Mouse (Mus musculus) CH12.LX (cell line): ENCODE results near the gene Ackr1. TPM values are rescaled to one million over a fixed set of nuclear protein-coding genes. Genes with fewer than 3 reads are reported as not detected.

Experiments used
- DNase-seq: peaks from one replicate; pipeline ENCODE4 v3.0.0-alpha.2; 2013; ENCODE audit errors: extremely low read depth
- H3K27ac ChIP-seq: 2 replicates; pipeline ENCODE4 v1.5.1; 2012; ENCODE audit warnings: low read depth, mild to moderate bottlenecking, control low read depth, moderate library complexity; ENCODE audit not compliant: insufficient read depth
- H3K27me3 ChIP-seq: replicated peaks from 2 replicates; pipeline ENCODE3; 2012; ENCODE audit warnings: inconsistent platforms
- H3K36me3 ChIP-seq, 2 experiments: replicated peaks in 1 of 2; 2 replicates each; pipeline versions ENCODE3 to v1.6.1; 2012; ENCODE audit warnings: inconsistent platforms in 1 of 2, low read length in 1 of 2, mild to moderate bottlenecking in 1 of 2, mixed read lengths in 1 of 2, moderate library complexity in 1 of 2; ENCODE audit not compliant: control insufficient read depth in 1 of 2, insufficient read depth in 1 of 2
- H3K4me1 ChIP-seq, 2 experiments: 2 replicates each; pipeline ENCODE4 v1.6.1; 2012; ENCODE audit warnings: inconsistent platforms in 1 of 2, moderate library complexity in 1 of 2; ENCODE audit not compliant: insufficient read depth in 2 of 2, control insufficient read depth in 1 of 2
- H3K4me2 ChIP-seq: 2 replicates; pipeline ENCODE4 v1.6.1; 2012; ENCODE audit warnings: low read depth, mild to moderate bottlenecking, control low read depth; ENCODE audit not compliant: poor library complexity, insufficient read depth, severe bottlenecking
- H3K4me3 ChIP-seq, 3 experiments: fragments of 150-350 bp in 1 of 3; sonication (generic) in 1 of 3; replicated peaks in 1 of 3; 2 replicates each; pipeline versions ENCODE3 to v1.5.1; 2011 to 2012; ENCODE audit warnings: low read depth in 2 of 3, low read length in 2 of 3, mild to moderate bottlenecking in 2 of 3, moderate library complexity in 2 of 3, control low read depth in 1 of 3, improper control_type of control experiment in 1 of 3, inconsistent platforms in 1 of 3, mixed read lengths in 1 of 3; ENCODE audit not compliant: poor library complexity in 1 of 3
- H3K79me2 ChIP-seq: replicated peaks from 2 replicates; pipeline ENCODE4 v1.6.1; 2012; ENCODE audit warnings: mild to moderate bottlenecking, moderate library complexity; ENCODE audit not compliant: control insufficient read depth, poor library complexity, insufficient read depth, severe bottlenecking; ENCODE audit errors: extremely low read depth
- H3K9ac ChIP-seq: 2 replicates; pipeline ENCODE4 v1.6.1; 2012; ENCODE audit warnings: low read depth, mild to moderate bottlenecking, control low read depth, moderate library complexity; ENCODE audit not compliant: insufficient read depth
- H3K9me3 ChIP-seq: replicated peaks from 2 replicates; pipeline ENCODE3; 2012; ENCODE audit warnings: low read length, inconsistent platforms, mixed read lengths
- BHLHE40 ChIP-seq: IDR thresholded peaks from 2 replicates; pipeline ENCODE4 v1.6.1; 2011; ENCODE audit warnings: mild to moderate bottlenecking, low read depth, low read length, improper control_type of control experiment
- CHD1 ChIP-seq: IDR thresholded peaks from 2 replicates; pipeline ENCODE4 v1.6.1; 2012; ENCODE audit warnings: low read depth, low read length, improper control_type of control experiment, inconsistent platforms
- CTCF ChIP-seq, 2 experiments: IDR thresholded peaks in 1 of 2; conservative IDR thresholded peaks in 1 of 2; 2 replicates each; pipeline ENCODE4 v1.5.1; 2011 to 2012; ENCODE audit warnings: low read depth in 2 of 2, low read length in 2 of 2, improper control_type of control experiment in 1 of 2, inconsistent platforms in 1 of 2, mild to moderate bottlenecking in 1 of 2, moderate library complexity in 1 of 2
- E2F4 ChIP-seq: IDR thresholded peaks from 2 replicates; pipeline ENCODE4 v1.6.1; 2011; ENCODE audit warnings: low read depth, low read length, improper control_type of control experiment; ENCODE audit not compliant: insufficient replicate concordance
- IRF4 ChIP-seq: IDR thresholded peaks from 2 replicates; pipeline ENCODE4 v1.6.1; 2014; ENCODE audit warnings: low read depth, mild to moderate bottlenecking, inconsistent platforms, low read length, improper control_type of control experiment
- JUN ChIP-seq: IDR thresholded peaks from 2 replicates; pipeline ENCODE4 v1.6.1; 2011; ENCODE audit warnings: low read depth, mild to moderate bottlenecking, low read length, improper control_type of control experiment, moderate library complexity; ENCODE audit not compliant: insufficient read depth
- JUND ChIP-seq: conservative IDR thresholded peaks from 2 replicates; pipeline ENCODE4 v1.6.1; 2011; ENCODE audit warnings: low read depth, low read length, improper control_type of control experiment
- MAZ ChIP-seq: IDR thresholded peaks from 2 replicates; pipeline ENCODE4 v1.6.1; 2012; ENCODE audit warnings: low read depth, mild to moderate bottlenecking, inconsistent platforms, low read length, improper control_type of control experiment, moderate library complexity
- MEF2A ChIP-seq: IDR thresholded peaks from 2 replicates; pipeline ENCODE4 v1.6.1; 2014; ENCODE audit warnings: low read depth, mild to moderate bottlenecking, inconsistent platforms, low read length, improper control_type of control experiment, borderline replicate concordance
- MXI1 ChIP-seq: IDR thresholded peaks from 2 replicates; pipeline ENCODE4 v1.6.1; 2011; ENCODE audit warnings: mild to moderate bottlenecking, low read depth, low read length, improper control_type of control experiment
- NELFE ChIP-seq: IDR thresholded peaks from 2 replicates; pipeline ENCODE4 v1.6.1; 2011; ENCODE audit warnings: low read depth, low read length, improper control_type of control experiment
- NRF1 ChIP-seq: IDR thresholded peaks from 2 replicates; pipeline ENCODE4 v1.6.1; 2014; ENCODE audit warnings: low read depth, mild to moderate bottlenecking, inconsistent platforms, low read length, improper control_type of control experiment, moderate library complexity
- RAD21 ChIP-seq: IDR thresholded peaks from 2 replicates; pipeline ENCODE4 v1.6.1; 2011; ENCODE audit warnings: low read depth, mild to moderate bottlenecking, low read length, improper control_type of control experiment, moderate library complexity
- ZC3H11A ChIP-seq: IDR thresholded peaks from 2 replicates; pipeline ENCODE4 v1.6.1; 2012; ENCODE audit warnings: low read depth, mild to moderate bottlenecking, inconsistent platforms, low read length, improper control_type of control experiment
- dilution Hi-C: fragments of 300-500 bp; cut with MboI; formaldehyde crosslinking; loops from 2 replicates; pipeline ENCODE4 v1.14.3; 2020; ENCODE audit warnings: low sequenced_read_pairs; ENCODE audit not compliant: extremely low pct_unique_long_range_greater_than_20kb, extremely low pct_ligation_motif_present
- in situ Hi-C: fragments of 300-500 bp; cut with MboI; formaldehyde crosslinking; loops from 3 replicates; pipeline ENCODE4 v1.14.3; 2019; ENCODE audit warnings: low sequenced_read_pairs, low pct_ligation_motif_present, low pct_unique_long_range_greater_than_20kb, mixed read lengths
- polyA plus RNA-seq: library from polyadenylated mRNA; unstranded; fragments of >175 nt; gene quantifications from 2 replicates; pipeline ENCODE4 v1.2.1, GENCODE M21; 2012; ENCODE audit warnings: low read depth; ENCODE audit not compliant: insufficient read length
- total RNA-seq, 2 experiments: library from RNA; depleted of rRNA; stranded (reverse); fragments of 300-350 nt in 1 of 2; fragments of >200 nt in 1 of 2; gene quantifications; 2 replicates each; pipeline ENCODE4 v1.2.3; 2012 to 2014

The Ackr1 gene
- total and polyA plus RNA-seq, 3 experiments, result not detected

GRCm38 (mm10) chr1:173322249-173322627, 11.3 kb downstream of the Ackr1 start:
- no peak for DNase-seq
- Histone ChIP-seq H3K36me3 (no peaks in the 10 kb centered on the region), H3K9me3 (no peaks in the 10 kb centered on the region), H3K4me3 (no peak overlapping the region), H3K27me3 (no peaks in the 10 kb centered on the region), H3K79me2 (no peaks in the 10 kb centered on the region), H3K4me1 (0 out of 4 replicates have a peak, but pooled peaks cover 0 to 3% of the 10 kb centered on the region in 2 experiments), H3K9ac (no peak overlapping the region), H3K4me2 (no peak overlapping the region), H3K27ac (no peak overlapping the region)
- dilution Hi-C loops (no loop called here), in situ Hi-C loops (no loop called here)
- TF ChIP-seq CTCF (conservative IDR thresholded peaks at IDR 0.05 in 1 of 2, IDR thresholded peaks at IDR 0.05 in 1 of 2; ENCODE audit: low read depth in 2 of 2, low read length in 2 of 2) (no peak), ZC3H11A (no peak), NELFE (no peak), CHD1 (no peak)

- in situ Hi-C loops, result no loop called here
- Histone ChIP-seq H3K27me3 (no peaks in the 10 kb centered on the region), H3K36me3 (no peaks in the 10 kb centered on the region), H3K4me2 (no peak overlapping the region), H3K9ac (no peak overlapping the region), H3K9me3 (no peaks in the 10 kb centered on the region), H3K4me1 (0 out of 4 replicates have a peak, but pooled peaks cover 0 to 3% of the 10 kb centered on the region in 2 experiments), H3K79me2 (no peaks in the 10 kb centered on the region), H3K27ac (no peak overlapping the region), H3K4me3 (no peak overlapping the region)
- dilution Hi-C loops, result no loop called here
- TF ChIP-seq ZC3H11A (no peak), IRF4 (no peak), MEF2A (no peak), MXI1 (no peak), RAD21 (no peak), CTCF (conservative IDR thresholded peaks at IDR 0.05 in 1 of 2, IDR thresholded peaks at IDR 0.05 in 1 of 2; ENCODE audit: low read depth in 2 of 2, low read length in 2 of 2) (no peak)
- DNase-seq, result no peak
Observed at GRCm38 (mm10) chr1:173321593-173322248, 11.8 kb downstream of the Ackr1 start.

- DNase-seq, result no peak
- no peak overlapping the region for H3K27ac ChIP-seq
- H3K9me3 ChIP-seq, result no peaks in the 10 kb centered on the region
- no peaks in the 10 kb centered on the region for H3K79me2 ChIP-seq
- H3K4me1 ChIP-seq, result 0 out of 4 replicates have a peak, but pooled peaks cover 0 to 3% of the 10 kb centered on the region in 2 experiments
- TF ChIP-seq BHLHE40 (no peak), MAZ (no peak), CHD1 (no peak), NELFE (no peak), JUND (no peak), E2F4 (no peak), NRF1 (no peak), JUN (no peak)
- TF ChIP-seq, all 38 proteins: peak for 0
- Histone ChIP-seq H3K9ac (no peak overlapping the region), H3K4me3 (no peak overlapping the region), H3K27me3 (no peaks in the 10 kb centered on the region), H3K4me2 (no peak overlapping the region), H3K36me3 (no peaks in the 10 kb centered on the region)
- dilution Hi-C loops, result no loop called here
- in situ Hi-C loops, result no loop called here
Observed at GRCm38 (mm10) chr1:173317925-173318477, 15.5 kb downstream of the Ackr1 start.
